Mouse (Mus musculus): Measurements from ENCODE around the gene Crtc2. TPM values are rescaled to one million over a fixed set of nuclear protein-coding genes. Genes with fewer than 3 reads are reported as not detected.

Crtc2 gene
- total and polyA plus RNA-seq, 2 experiments from 2014 or later = 14.7 to 17.2 TPM

GRCm38 (mm10) chr3:90293352-90294063, 39.5 kb downstream of the Crtc2 start:
- peak overlapping the region; percentile 76 for H3K4me2 ChIP-seq (ENCODE audit: low read depth)
- ATAC-seq = peak; percentile 0; the same call in 1 of the 2 replicates
- under 1% methylated on average over 25 of the region's 68 CpGs for WGBS
- no peak for TF ChIP-seq CTCF (IDR thresholded peaks at IDR 0.05; ENCODE audit: low read depth)
- peak overlapping the region; percentile 93 for H3K9ac ChIP-seq
- no peaks in the 10 kb centered on the region for H3K27me3 ChIP-seq (ENCODE audit: insufficient read depth, low read length)
- H3K36me3 ChIP-seq (ENCODE audit: insufficient read depth) = no peaks in the 10 kb centered on the region
- H3K4me3 ChIP-seq (ENCODE audit: low read depth, low read length) = peak overlapping the region; percentile 97
- peaks cover 11% of the 10 kb centered on the region; the same call in 1 of the 2 replicates for H3K4me1 ChIP-seq (ENCODE audit: insufficient read depth)
- H3K9me3 ChIP-seq (ENCODE audit: low read length) = no peaks in the 10 kb centered on the region
- peak; percentile 67 for DNase-seq
- H3K27ac ChIP-seq (ENCODE audit: low read depth, low read length) = peak overlapping the region; percentile 95

GRCm38 (mm10) chr3:90294064-90294440, 40.1 kb downstream of the Crtc2 start:
- Histone ChIP-seq H3K36me3 (ENCODE audit: insufficient read depth) (no peaks in the 10 kb centered on the region), H3K4me2 (ENCODE audit: low read depth) (peak overlapping the region; percentile 76), H3K27me3 (ENCODE audit: insufficient read depth, low read length) (no peaks in the 10 kb centered on the region), H3K9ac (peak overlapping the region; percentile 93), H3K4me1 (ENCODE audit: insufficient read depth) (peaks cover 11% of the 10 kb centered on the region; the same call in 1 of the 2 replicates), H3K4me3 (ENCODE audit: low read depth, low read length) (peak overlapping the region; percentile 97), H3K27ac (ENCODE audit: low read depth, low read length) (peak overlapping the region; percentile 95; the same call in 1 of the 2 replicates), H3K9me3 (ENCODE audit: low read length) (no peaks in the 10 kb centered on the region)
- ATAC-seq (no peak), DNase-seq (no peak)
- no peak for TF ChIP-seq CTCF (IDR thresholded peaks at IDR 0.05; ENCODE audit: low read depth)
- WGBS = 2% methylated on average over 11 of the region's 11 CpGs

DNA sequence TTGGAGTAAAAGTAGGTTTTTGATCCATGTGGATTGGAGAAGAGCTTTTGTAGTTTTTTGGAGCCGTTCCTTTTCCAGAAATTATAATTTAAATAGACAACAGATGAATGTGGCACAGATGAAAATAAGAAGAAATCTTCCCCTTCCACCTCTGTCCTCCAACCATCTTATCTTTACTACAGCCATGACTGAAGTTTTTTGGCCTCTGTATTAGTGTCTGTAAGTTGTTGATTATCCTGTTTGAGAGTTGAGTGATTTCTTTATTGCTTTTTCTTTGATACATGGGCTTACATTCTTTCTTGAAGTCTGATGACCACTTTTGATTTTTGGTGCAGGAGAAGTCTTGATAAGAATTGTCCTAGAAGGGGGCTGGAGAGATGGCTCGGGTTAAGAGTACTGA, 40.7 kb downstream of the Crtc2 start:
- H3K4me2 ChIP-seq (ENCODE audit: low read depth) = peak overlapping the region; percentile 76
- H3K9ac ChIP-seq = peak overlapping the region; percentile 93; the same call in 1 of the 2 replicates
- H3K27ac ChIP-seq (ENCODE audit: low read depth, low read length) = no peak overlapping the region
- peaks cover 11% of the 10 kb centered on the region; the same call in 1 of the 2 replicates for H3K4me1 ChIP-seq (ENCODE audit: insufficient read depth)
- H3K36me3 ChIP-seq (ENCODE audit: insufficient read depth) = no peaks in the 10 kb centered on the region
- 65% methylated on average over 2 of the region's 2 CpGs for WGBS
- no peaks in the 10 kb centered on the region for H3K9me3 ChIP-seq (ENCODE audit: low read length)
- ATAC-seq = no peak
- no peak for DNase-seq
- TF ChIP-seq CTCF (IDR thresholded peaks at IDR 0.05; ENCODE audit: low read depth) = no peak
- no peaks in the 10 kb centered on the region for H3K27me3 ChIP-seq (ENCODE audit: insufficient read depth, low read length)
- peak overlapping the region; percentile 97 for H3K4me3 ChIP-seq (ENCODE audit: low read depth, low read length)

DNA sequence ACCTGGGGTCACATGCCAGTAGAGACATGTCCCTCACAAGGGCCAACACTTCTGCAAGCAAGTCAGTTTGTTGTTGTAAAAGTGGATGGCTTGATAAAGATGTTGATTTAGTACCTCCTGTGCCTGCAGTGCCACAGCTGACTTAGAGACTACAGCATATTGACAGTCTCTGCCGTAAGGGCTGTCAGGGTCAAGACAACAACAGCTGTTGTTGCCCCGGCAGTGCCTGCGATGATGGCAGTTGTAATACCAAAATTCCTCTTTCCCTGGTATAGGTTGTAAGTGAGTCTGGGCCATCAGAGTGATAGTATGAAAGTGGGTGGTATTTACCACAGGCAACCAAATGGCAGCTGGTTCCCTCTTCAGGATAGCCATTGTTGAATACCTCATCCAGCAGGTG, 51.8 kb downstream of the Crtc2 start:
- DNase-seq = no peak
- Histone ChIP-seq H3K9me3 (ENCODE audit: low read length) (no peaks in the 10 kb centered on the region), H3K4me1 (ENCODE audit: insufficient read depth) (no peaks in the 10 kb centered on the region), H3K36me3 (ENCODE audit: insufficient read depth) (no peaks in the 10 kb centered on the region), H3K4me2 (ENCODE audit: low read depth) (no peak overlapping the region), H3K27me3 (ENCODE audit: insufficient read depth, low read length) (no peaks in the 10 kb centered on the region), H3K27ac (ENCODE audit: low read depth, low read length) (no peak overlapping the region), H3K9ac (no peak overlapping the region), H3K4me3 (ENCODE audit: low read depth, low read length) (no peak overlapping the region)
- no peak for ATAC-seq
- 78% methylated on average over 3 of the region's 3 CpGs for WGBS
- no peak for TF ChIP-seq CTCF (IDR thresholded peaks at IDR 0.05; ENCODE audit: low read depth)

DNA sequence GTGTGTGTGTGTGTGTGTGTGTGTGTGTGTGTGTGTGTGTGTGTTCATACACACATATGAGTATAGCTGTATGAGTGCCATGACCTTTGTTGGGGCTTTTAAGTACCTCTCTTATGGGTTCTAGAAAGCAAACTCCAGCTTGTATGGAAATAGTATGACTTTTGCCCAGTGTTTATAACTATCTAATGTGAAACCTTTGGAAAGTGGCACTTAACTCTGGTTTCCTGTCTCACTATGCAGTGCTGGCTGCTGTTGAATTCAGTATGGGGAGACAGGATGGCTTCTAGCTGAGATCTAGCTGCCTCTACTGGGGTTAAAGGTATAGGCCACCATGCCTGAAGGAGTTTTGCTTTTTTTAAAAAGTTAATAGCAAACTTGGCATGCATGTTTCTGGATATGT, 55.6 kb downstream of the Crtc2 start:
- no peak for DNase-seq
- Histone ChIP-seq H3K4me1 (ENCODE audit: insufficient read depth) (no peaks in the 10 kb centered on the region), H3K4me3 (ENCODE audit: low read depth, low read length) (no peak overlapping the region), H3K4me2 (ENCODE audit: low read depth) (no peak overlapping the region), H3K27ac (ENCODE audit: low read depth, low read length) (no peak overlapping the region), H3K9ac (no peak overlapping the region), H3K36me3 (ENCODE audit: insufficient read depth) (no peaks in the 10 kb centered on the region), H3K27me3 (ENCODE audit: insufficient read depth, low read length) (no peaks in the 10 kb centered on the region), H3K9me3 (ENCODE audit: low read length) (no peaks in the 10 kb centered on the region)
- TF ChIP-seq CTCF (IDR thresholded peaks at IDR 0.05; ENCODE audit: low read depth) = no peak
- ATAC-seq = no peak

DNA sequence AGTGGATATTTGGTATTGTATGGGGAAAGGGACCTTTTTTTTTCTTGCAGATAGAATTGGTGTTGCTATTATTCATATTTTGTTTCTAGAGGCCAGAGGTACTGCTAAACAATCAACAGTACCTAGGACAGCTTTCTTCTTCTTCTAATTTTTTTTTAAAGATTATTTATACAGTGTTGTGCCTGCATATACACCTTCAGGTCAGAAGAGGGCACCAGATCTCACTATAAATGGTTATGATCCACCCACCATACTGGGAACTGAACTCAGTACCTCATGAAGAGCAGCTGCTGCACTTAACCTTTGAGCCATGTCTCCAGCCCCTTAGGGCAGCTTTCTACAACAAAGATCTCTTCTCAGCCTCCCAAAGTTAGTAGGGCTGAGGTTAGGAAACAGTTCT, 59.4 kb downstream of the Crtc2 start:
- no peaks in the 10 kb centered on the region for H3K4me1 ChIP-seq (ENCODE audit: insufficient read depth)
- no peak for DNase-seq
- H3K9ac ChIP-seq = no peak overlapping the region
- peak; percentile 37; the same call in 1 of the 2 replicates for TF ChIP-seq CTCF (IDR thresholded peaks at IDR 0.05; ENCODE audit: low read depth)
- no peaks in the 10 kb centered on the region for H3K9me3 ChIP-seq (ENCODE audit: low read length)
- no peaks in the 10 kb centered on the region for H3K27me3 ChIP-seq (ENCODE audit: insufficient read depth, low read length)
- H3K4me3 ChIP-seq (ENCODE audit: low read depth, low read length) = no peak overlapping the region
- no peaks in the 10 kb centered on the region for H3K36me3 ChIP-seq (ENCODE audit: insufficient read depth)
- no peak overlapping the region for H3K27ac ChIP-seq (ENCODE audit: low read depth, low read length)
- no peak for ATAC-seq
- no peak overlapping the region for H3K4me2 ChIP-seq (ENCODE audit: low read depth)

Small RNA genes lying within 50 kb of the gene (microRNA-seq; reads per million reads assigned to microRNA genes)
- gene Mir7012 = 0.12 to 0.39 reads per million in 2 experiments

Other genes with a start within 250 kb of the Crtc2 start
- 91.3 and 94.7 TPM in 2 replicates for gene 4933434E20Rik, start 202.5 kb upstream of the Crtc2 start, total RNA-seq (2014; rRNA removed)
- 213 and 221 TPM in 2 replicates for gene 4933434E20Rik, start 202.5 kb upstream of the Crtc2 start, polyA plus RNA-seq (2015; fragmentation: Nextera tagmentation; extraction: Ambion mirVana)
- 76.9 and 103 TPM in 2 replicates for gene Ubap2l, start 201.5 kb upstream of the Crtc2 start, total RNA-seq (2014; rRNA removed)
- gene Ubap2l, start 201.5 kb upstream of the Crtc2 start, polyA plus RNA-seq (2015; fragmentation: Nextera tagmentation; extraction: Ambion mirVana) = 93.8 and 118 TPM in 2 replicates
- gene Tpm3, start 181.5 kb upstream of the Crtc2 start, total RNA-seq (2014; rRNA removed) = 315 and 316 TPM in 2 replicates
- 419 and 440 TPM in 2 replicates for gene Tpm3, start 181.5 kb upstream of the Crtc2 start, polyA plus RNA-seq (2015; fragmentation: Nextera tagmentation; extraction: Ambion mirVana)
- gene Nup210l, start 150.0 kb upstream of the Crtc2 start, total RNA-seq (2014; rRNA removed) = 0.31 and 0.38 TPM in 2 replicates
- gene Nup210l, start 150.0 kb upstream of the Crtc2 start, polyA plus RNA-seq (2015; fragmentation: Nextera tagmentation; extraction: Ambion mirVana) = 0.10 and 0.11 TPM in 2 replicates
- gene Rps27, start 40.5 kb upstream of the Crtc2 start, total RNA-seq (2014; rRNA removed) = 2,552 and 3,359 TPM in 2 replicates
- 824 and 1,232 TPM in 2 replicates for gene Rps27, start 40.5 kb upstream of the Crtc2 start, polyA plus RNA-seq (2015; fragmentation: Nextera tagmentation; extraction: Ambion mirVana)
- gene Rab13, start 40.5 kb upstream of the Crtc2 start, total RNA-seq (2014; rRNA removed) = 9.8 and 11.4 TPM in 2 replicates
- 16.3 and 20.1 TPM in 2 replicates for gene Rab13, start 40.5 kb upstream of the Crtc2 start, polyA plus RNA-seq (2015; fragmentation: Nextera tagmentation; extraction: Ambion mirVana)
- gene Jtb, start 22.6 kb upstream of the Crtc2 start, total RNA-seq (2014; rRNA removed) = 70.1 and 75.7 TPM in 2 replicates
- 131 and 139 TPM in 2 replicates for gene Jtb, start 22.6 kb upstream of the Crtc2 start, polyA plus RNA-seq (2015; fragmentation: Nextera tagmentation; extraction: Ambion mirVana)
- gene Creb3l4, start 10.7 kb upstream of the Crtc2 start, total RNA-seq (2014; rRNA removed) = 1.4 and 2.7 TPM in 2 replicates
- gene Creb3l4, start 10.7 kb upstream of the Crtc2 start, polyA plus RNA-seq (2015; fragmentation: Nextera tagmentation; extraction: Ambion mirVana) = 0.91 and 1.0 TPM in 2 replicates
- 68.1 and 72.0 TPM in 2 replicates for gene Slc39a1, start 6.0 kb upstream of the Crtc2 start, total RNA-seq (2014; rRNA removed)
- gene Slc39a1, start 6.0 kb upstream of the Crtc2 start, polyA plus RNA-seq (2015; fragmentation: Nextera tagmentation; extraction: Ambion mirVana) = 50.0 and 51.6 TPM in 2 replicates
- gene Dennd4b, start 11.0 kb downstream of the Crtc2 start, total RNA-seq (2014; rRNA removed) = 20.1 and 29.8 TPM in 2 replicates
- 4.4 and 5.1 TPM in 2 replicates for gene Dennd4b, start 11.0 kb downstream of the Crtc2 start, polyA plus RNA-seq (2015; fragmentation: Nextera tagmentation; extraction: Ambion mirVana)
- 29.5 and 34.1 TPM in 2 replicates for gene Gatad2b, start 39.0 kb downstream of the Crtc2 start, total RNA-seq (2014; rRNA removed)
- 6.9 and 12.6 TPM in 2 replicates for gene Gatad2b, start 39.0 kb downstream of the Crtc2 start, polyA plus RNA-seq (2015; fragmentation: Nextera tagmentation; extraction: Ambion mirVana)
- gene Slc27a3, start 135.8 kb downstream of the Crtc2 start, total RNA-seq (2014; rRNA removed) = 47.4 and 50.8 TPM in 2 replicates
- gene Slc27a3, start 135.8 kb downstream of the Crtc2 start, polyA plus RNA-seq (2015; fragmentation: Nextera tagmentation; extraction: Ambion mirVana) = 23.7 and 25.0 TPM in 2 replicates
- 49.7 and 51.5 TPM in 2 replicates for gene Ints3, start 179.5 kb downstream of the Crtc2 start, total RNA-seq (2014; rRNA removed)
- 16.0 and 20.6 TPM in 2 replicates for gene Ints3, start 179.5 kb downstream of the Crtc2 start, polyA plus RNA-seq (2015; fragmentation: Nextera tagmentation; extraction: Ambion mirVana)
- 2.7 and 6.9 TPM in 2 replicates for gene Npr1, start 211.7 kb downstream of the Crtc2 start, total RNA-seq (2014; rRNA removed)
- 1.7 and 2.1 TPM in 2 replicates for gene Npr1, start 211.7 kb downstream of the Crtc2 start, polyA plus RNA-seq (2015; fragmentation: Nextera tagmentation; extraction: Ambion mirVana)
- gene Ilf2, start 222.0 kb downstream of the Crtc2 start, total RNA-seq (2014; rRNA removed) = 199 and 239 TPM in 2 replicates
- gene Ilf2, start 222.0 kb downstream of the Crtc2 start, polyA plus RNA-seq (2015; fragmentation: Nextera tagmentation; extraction: Ambion mirVana) = 170 and 191 TPM in 2 replicates
- 41.4 and 48.2 TPM in 2 replicates for gene Snapin, start 236.9 kb downstream of the Crtc2 start, total RNA-seq (2014; rRNA removed)
- 79.1 and 80.4 TPM in 2 replicates for gene Snapin, start 236.9 kb downstream of the Crtc2 start, polyA plus RNA-seq (2015; fragmentation: Nextera tagmentation; extraction: Ambion mirVana)

All from forebrain, postnatal 0 days (tissue).